Mouse (Mus musculus): Measurements from ENCODE around the gene Mgrn1.

The Mgrn1 gene

DNA sequence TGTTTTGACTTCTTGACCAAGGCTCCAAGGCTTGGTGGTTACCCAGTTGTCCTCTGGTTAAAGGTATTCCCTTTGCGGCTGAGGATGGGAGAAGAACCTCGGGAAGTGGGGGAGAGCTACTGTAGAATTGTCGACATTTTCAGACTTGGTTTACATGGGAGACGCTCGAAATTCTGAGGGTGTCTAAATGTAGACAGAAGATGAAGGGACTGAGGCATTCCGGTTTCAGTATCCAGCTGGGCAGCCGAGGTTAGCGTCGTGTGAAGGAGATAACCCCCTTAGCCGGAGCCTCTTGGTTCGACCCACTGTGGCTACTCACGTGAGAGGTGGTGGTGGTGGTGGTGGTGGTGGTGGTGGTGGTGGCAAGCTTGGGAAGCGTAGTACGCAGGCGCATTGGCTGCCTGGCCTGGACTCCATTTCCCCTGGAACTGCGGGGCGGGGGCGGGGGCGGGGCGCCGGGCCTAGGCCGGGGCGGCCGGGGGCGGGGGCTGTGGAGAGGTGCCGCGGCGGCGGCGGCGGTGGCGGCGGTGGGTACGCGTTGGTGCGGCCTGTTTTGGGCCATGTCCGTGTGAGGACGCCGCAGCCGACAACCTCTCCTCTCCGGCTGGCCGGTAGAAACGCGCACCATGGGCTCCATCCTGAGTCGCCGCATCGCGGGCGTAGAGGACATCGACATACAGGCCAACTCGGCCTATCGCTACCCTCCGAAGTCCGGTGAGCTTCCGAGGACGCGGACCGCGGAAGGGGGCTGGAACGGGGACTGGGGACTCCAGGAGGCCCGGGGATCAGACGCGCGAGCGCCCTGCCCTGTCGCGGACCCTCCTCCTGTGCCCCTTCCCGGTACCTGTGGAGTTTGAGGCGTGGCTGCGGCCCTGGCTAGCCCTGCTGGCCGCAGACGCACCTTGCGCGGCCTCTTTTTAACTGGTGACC lies at the start of gene Mgrn1:
Mgrn1 (plus strand) TSS at position 490 of the 930 bp plus-strand sequence.
- peak; percentile 91 for DNase-seq (ENCODE audit: extremely low spot score, low spot score)

DNA sequence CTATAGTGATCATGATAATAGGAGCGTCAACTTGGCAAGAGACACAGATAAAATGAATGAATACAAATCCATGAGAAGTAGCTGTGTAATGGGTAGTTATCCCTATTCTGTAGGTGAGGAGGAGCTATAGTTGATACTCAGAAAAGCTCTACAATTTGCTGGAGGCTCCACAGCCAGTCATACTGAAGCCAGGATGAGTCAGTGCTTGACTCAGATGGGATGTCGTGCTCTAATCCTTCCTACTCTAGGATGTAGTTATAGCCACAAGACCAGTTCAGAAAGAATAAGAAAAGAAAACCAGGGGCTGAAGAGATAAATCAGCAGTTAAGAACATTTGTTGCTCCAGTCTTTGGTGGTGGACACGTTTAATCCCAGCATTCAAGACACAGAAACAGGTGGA lies 48.4 kb upstream of the Mgrn1 start:
- DNase-seq (ENCODE audit: extremely low spot score, low spot score) = no peak

DNA sequence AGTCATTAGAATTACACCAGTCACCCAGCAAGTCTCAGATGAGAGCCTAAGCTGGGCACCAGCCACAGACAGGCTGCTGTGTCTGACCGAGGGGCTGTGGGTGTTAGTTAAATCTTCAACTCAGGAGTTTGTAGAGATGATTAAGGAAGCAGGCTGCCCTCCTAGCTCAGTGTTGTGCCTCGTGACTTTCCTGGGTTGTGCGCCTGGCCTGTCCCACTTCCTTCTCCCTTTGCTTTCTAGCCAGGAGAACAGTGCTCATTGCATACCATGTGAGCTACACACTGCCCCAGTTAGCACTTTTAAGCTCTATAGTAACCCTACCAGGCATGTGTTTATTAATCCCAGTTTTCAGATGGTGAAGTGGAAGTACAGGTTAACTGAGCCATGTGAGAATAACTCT lies 46.5 kb upstream of the Mgrn1 start:
- DNase-seq (ENCODE audit: extremely low spot score, low spot score) = no peak

DNA sequence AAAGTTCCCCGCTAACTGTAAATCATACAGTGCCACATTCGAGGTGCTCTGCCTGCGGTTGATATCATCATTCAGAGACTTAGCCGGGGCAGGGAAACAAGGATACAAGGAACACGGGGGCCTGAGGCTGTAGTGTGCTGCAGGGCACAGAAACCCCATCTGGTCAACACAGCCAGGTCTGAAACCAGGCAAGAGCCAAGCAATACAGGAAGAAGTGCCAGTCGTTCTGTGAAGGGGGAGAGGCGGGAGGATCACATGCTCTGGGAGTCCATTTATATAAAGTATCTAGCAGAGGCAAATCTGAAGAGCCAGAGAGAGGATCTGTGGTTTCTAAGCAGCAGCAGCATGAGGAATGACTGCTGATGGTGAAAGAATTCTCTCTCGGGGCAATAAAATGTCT lies 45.8 kb upstream of the Mgrn1 start:
- DNase-seq (ENCODE audit: extremely low spot score, low spot score) = no peak

DNA sequence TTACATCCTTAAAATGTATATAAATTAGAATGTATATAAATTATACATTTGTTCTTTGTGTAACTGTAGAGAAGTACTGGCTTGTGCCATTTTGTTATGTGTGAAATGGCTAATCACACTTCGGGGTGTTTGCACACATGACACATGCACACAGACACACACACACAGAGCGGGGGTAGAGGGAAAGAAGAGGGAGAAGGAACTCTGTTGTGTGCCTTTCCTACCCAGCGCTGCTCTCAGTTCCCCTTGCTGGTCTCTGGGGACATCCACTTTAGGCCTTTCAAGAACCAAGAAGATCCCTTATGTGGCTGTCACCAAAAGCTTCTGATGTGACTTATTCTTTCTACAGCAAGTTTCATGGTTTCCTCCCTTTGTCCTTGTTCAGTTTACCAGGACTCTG lies 39.0 kb upstream of the Mgrn1 start:
- no peak for DNase-seq (ENCODE audit: extremely low spot score, low spot score)

DNA sequence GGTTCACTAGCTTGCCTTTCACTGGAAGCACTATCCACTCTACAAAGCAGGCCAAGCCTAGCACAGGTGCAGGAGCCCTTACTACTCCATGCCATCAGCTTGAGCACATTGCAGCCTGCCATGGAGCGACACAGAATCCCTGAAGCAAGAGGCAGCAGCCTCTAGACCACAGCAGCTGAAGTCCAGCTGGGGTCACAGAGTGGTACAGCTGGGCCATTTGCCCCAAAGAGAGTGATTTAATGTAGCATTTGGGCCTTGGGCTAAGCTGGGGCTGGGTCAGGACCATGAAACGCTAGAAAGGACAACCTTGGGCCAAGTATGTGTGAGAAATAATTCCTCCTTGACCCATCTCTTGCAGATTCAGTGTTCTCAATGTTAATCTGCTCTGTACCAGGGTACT lies 38.0 kb upstream of the Mgrn1 start:
- no peak for DNase-seq (ENCODE audit: extremely low spot score, low spot score)

DNA sequence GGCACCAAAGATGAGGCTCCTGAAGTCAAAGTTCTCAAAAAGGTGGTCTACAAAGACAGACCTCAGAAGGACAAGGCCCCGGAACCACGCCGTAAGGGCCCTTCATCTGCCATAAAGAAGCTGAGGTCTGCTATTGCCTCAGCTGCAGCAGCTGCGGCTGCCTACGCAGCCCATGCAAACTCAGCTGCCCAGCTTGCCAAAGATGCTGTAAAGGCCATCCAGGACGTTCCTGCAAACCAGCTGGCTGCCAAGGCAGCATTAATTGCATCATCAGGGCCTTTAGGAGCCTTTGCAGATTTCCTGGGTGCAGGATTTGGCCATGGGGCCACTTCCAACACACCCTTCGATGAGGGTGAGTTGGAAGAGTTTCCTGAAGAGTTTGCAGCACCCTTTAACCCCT lies 35.7 kb upstream of the Mgrn1 start:
- no peak for DNase-seq (ENCODE audit: extremely low spot score, low spot score)

DNA sequence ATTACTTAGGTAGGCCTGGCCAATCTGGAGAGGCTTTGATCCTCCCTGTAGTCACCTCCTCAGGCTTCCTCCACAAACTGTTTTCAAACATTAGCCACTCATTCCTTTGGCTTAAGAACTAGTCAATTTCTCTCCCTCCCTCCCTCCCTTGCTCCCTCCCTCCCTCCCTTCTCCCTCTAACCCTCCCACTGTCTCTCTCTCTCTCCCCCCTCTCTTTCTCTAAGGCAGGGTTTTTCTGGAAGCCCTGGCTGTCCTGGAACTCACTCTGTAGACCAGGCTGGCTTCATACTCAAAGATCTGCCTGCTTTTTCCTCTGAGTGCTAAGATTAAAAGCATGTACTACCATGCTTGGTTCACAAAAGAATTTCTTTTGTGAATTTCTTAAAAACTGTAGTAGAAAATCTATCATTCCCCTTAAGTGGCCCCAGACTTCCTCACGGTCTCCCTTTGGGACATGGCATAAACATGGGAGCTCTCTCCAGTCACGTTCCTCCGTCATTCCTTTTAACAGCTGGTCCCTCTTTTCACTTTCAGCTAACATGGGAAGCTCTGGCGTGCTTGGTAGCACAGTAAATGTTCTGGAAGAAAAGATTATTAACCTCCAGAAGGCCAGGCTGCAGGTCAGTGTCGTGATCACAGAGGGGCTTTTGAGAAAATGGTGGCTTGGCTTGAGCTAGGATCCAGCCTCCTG lies 35.0 kb upstream of the Mgrn1 start:
- no peak for DNase-seq (ENCODE audit: extremely low spot score, low spot score)

DNA sequence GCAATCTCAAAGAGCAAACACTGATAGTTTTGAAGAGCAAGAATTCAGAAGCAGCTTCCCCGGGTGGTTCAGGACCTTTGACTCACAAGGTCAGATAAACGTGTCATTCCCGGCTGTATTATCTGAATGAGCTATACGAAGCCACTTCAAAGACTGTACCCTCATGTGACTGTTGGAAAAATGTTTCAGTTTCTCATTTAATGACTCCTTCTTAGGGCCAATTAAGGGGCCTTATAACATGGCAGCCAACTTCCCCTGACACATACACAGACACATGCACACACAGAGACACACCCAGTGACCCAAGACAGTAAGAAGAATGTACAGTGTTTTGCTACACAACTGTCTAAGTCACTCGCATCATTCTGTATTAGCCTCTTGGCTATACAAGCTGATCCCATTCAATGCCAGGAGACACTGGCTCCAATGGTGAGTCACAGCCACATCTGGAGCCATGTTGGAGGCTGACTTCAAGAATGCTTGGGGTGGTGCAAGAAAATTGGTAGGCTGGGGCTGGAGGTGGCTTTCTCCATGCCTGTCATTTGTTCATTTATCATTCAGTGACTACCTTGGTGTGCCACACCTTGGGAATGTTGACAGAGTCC lies 30.9 kb upstream of the Mgrn1 start:
- no peak for DNase-seq (ENCODE audit: extremely low spot score, low spot score)

DNA sequence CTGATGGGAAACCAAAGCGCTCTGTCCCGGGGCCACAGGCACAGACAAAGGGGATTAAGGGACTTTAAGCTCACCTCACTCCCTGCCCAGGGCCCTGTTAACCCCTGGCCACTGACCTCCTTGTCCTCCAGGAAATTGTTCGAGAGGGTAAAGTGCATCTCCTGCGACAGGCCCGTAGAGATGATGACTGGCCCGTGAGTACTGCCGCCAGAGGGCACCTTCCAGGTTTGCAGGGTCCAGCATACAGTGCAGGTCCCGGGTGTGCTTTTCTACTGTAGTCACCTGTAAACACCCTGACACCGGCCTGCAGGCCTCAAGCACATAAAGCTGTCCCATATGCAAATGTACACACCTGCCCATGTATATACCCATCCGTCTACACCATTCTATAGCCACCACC lies 24.7 kb upstream of the Mgrn1 start:
- DNase-seq (ENCODE audit: extremely low spot score, low spot score) = no peak

DNA sequence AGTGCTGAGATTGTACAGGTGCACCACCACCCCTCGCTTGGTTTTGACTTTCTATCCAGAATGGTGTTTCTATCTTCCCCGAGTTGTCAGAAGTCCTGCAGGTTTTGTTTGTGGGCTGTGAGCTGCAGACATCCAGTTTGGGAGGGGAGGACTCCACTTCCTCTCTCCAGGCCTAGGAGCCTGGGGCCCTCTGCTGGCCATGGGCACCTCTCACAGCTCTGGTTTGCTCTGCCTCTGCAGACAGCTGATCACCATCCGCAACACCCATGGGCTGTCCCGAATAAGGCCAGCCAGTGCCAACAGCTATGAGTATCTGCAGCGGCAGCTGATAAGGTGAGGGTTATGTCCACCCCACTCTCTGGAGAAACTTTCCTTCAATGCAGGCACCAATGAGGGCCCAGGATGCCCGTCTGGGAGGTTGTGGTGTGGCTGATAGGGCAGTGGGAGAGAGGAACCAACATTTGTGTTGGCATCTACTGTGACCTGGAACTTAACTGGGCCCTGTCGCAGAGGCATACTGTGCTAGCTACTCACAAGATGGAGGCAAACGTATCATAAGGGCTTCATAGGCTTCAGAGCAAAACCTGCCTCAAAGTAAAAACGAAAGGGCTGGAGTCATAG lies 23.1 kb upstream of the Mgrn1 start:
- peak; percentile 38 for DNase-seq (ENCODE audit: extremely low spot score, low spot score)

DNA sequence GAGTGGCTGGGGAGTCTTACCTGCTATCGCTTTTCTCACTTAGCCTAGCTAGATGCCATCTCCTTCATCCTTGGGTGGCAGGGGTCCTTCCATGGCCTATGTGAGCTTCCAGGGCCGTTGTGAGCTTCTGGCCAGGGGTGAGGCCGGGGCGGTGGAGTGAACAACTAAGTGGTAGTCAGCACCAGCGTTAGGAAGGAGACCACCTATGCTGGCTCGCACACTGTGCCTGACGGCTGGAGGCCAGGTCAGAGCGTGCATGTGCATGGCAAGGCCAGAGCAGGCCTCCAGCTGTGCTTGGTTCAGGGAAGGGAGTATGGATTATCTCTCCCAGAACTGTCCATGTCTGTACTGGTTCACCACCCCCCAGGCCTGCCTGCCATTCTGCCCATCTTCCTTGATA lies 22.3 kb upstream of the Mgrn1 start:
- no peak for DNase-seq (ENCODE audit: extremely low spot score, low spot score)

DNA sequence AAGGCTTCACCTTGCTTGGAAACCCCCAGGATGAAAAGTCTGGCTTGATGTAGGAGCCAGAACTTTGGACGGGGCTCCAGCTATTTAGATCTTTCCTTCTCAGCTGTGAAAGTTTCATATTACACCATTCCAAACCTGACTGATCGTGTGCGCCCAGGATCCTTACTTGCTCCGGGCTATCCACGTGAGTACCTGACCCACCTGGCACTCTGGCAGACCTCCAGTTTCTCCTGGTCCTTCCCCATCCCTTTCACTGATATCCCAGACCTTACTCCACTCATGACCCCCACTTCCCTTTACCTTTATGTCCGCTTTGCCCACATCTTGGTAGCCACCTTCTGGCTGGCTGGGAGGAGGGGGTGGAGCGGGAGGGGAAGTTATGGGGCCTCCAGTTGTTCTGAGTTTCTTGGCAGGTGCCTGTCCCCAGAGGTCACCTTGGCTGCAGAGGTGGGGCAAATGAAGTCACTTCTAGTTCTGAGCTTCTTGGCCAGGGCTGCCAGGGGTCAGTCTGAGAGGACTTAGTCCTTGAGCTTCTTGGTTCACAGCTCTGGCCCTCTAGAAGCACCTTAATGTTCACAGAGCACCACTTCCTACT lies 19.9 kb upstream of the Mgrn1 start:
- DNase-seq (ENCODE audit: extremely low spot score, low spot score) = no peak

DNA sequence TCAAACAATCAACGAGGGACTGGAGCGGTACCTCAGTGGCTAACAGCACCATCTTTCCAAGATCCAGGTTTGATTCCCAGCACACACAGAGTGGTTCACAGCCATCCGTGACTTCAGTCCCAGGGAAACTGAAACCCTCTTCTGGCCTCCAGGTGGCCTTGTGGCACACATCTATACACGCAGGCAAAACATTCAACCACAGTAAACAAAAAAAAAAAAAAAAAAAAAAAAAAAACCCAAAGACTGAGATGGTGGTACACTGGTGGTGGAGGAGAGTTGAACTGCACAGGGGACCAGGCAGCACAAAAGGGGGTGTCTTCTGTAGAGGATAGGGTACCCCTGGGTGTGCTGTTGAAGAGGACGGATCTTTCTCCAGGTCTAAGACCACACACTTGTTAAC lies 15.6 kb upstream of the Mgrn1 start:
- DNase-seq (ENCODE audit: extremely low spot score, low spot score) = no peak

DNA sequence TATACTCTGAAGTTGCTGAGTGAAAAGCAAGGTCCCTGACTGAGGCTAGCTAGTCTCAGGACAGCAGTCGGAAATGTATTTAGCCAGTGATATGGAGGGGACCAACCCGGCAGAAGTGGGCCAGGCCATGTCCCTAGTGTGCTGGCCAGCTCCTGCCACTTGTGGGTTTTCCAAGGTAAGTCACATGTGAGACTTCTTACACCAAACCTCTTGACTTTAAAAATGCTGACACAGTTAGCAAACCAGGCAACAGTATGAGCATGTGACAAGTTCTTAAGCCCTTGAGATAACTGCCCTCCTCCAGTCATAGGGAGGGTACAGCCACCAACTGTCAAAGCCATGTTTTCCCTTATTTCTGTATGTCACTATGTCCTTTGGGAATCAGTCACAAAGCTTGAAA lies 14.1 kb upstream of the Mgrn1 start:
- no peak for DNase-seq (ENCODE audit: extremely low spot score, low spot score)

DNA sequence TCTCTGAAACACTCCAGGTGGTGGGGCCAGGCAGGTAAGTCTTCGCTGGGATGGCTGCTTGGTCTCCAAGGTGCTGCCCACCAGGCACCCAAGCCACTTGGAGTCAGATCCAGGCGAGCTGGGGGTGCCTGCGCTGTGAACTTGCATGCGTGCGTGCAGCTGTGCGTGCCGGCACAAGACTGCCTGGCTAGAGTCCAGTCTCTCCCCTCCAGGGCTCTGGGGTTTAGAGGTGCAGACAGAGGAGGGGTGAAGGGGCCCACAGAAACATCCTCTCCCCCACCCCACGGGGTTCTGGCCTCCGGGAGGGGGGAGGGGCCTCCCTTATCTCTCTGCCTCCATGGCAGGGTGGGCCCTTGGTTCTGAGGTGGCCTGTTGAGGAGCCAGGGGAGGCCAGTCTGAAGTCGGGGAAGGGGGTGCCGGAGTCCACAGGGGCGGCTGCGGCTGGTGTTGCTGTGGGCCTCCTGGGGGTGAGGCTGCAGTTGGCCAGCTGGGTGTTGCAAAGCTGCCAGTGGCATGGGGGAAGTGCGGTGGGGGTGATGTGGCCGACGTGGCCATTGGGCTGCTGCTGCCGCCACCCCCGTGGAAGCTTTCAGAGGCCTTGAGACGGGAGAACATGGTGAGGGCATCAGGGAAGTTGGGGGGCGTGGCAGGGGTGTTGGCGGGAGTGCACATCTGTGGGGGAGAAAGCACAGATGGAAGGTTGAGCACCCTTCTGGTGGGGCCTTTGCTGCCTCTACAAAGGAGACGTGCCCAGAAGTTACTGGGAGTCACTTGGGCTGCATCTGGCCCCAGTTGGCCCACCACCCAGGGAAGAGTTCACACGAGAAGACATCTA lies 10.6 kb upstream of the Mgrn1 start:
- no peak for DNase-seq (ENCODE audit: extremely low spot score, low spot score)

DNA sequence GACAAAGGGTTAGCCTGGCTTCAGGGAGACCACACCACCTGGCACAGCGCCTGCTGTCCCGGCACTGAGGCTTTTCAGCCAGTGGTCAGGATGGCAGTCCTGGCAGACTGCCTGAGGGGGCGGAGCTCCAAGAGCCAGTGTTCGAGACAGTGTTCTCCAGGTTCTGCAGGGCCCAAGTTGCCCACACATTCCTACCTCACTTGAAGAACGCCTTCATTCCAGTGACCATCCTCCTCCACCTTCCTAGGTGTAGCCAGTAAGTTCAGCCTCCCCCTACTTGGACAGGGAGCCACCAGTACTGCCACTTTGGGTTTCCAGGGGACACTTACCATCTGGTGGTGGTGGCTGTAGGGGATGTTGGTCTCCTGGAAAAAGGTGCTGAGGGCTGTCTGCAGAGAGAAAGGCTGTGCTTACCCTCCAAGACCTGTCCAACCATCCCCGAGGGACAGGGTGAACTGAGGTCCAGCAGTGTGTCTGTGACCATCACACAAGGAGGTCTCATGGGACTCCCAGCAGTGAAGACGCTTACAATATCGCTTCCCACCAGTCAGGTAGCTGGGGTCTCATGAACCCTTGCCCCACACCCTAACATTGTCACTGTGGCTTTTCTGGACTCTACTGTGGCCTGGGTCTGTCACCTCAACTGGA lies 9.9 kb upstream of the Mgrn1 start:
- no peak for DNase-seq (ENCODE audit: extremely low spot score, low spot score)

DNA sequence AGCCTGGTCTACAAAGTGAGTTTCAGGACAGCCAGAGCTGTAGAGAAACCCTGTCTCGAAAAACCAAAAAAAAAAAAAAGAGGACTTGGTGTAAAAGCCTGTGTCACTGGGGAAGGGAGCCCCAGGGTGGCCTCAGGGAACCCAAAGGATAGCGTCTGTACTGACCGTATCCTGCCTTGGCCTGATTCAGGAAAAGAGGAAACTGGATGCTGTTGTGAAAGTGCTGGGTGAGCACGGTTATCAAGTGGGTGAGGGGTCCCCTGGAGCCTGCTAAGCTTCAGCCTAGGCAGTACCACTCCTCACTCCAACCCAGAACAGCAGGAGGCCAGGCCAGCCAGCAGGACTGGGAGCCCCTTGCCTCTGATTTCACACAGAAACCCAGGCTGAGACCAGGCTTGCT lies 8.9 kb upstream of the Mgrn1 start:
- no peak for DNase-seq (ENCODE audit: extremely low spot score, low spot score)

DNA sequence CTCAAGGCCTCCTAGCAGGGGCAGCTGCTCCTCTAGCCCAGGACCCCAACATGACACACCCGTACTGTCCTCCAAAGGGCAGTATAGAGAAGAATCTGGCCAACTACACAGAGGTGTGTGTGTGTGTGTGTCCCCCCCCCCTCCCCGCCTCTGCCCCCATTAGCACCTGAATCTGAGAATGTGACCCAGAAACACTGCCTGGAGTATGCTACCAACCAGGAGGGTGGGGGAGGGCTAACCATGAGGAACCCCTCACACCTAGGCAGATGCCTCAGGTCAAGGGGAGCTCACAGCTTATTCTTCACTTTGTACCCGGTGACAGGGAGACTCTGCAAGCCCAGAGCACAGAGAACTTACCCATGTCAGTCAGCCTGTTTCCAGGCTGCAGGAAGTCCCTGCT lies 8.3 kb upstream of the Mgrn1 start:
- no peak for DNase-seq (ENCODE audit: extremely low spot score, low spot score)

DNA sequence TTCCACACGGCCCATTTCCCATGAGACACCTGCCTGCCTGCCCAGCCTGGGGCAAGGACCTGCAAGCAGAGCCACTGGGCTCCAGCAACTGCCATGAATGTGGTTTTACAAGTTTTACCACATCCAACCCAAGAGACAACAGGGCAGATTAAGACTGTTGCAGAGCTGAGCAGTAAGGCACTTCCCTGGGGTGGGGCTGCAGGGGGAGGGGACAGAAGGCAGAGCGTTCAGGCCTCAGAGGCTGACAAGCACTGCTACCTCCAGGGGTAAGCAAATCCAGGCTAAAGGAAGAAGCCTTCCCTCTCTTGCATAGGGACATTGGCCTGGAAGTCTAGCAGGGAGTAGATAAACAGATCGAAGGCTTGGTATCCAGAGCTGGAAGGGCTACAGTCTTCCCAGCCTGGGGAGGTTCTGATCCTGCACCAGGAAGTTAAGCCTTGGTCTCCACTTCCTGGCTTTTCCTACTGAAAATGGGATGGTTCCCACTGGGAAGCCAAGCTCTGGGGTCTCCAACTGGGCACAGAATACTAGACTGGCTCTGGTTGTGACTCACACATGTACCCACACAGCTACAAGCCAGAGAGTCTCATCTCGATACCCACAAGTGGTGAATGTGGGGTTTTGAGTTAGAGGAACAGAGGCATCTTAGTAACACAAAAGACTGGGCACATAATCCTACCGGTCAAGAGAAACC lies 7.7 kb upstream of the Mgrn1 start:
- peak; percentile 18 for DNase-seq (ENCODE audit: extremely low spot score, low spot score)

Data from neural tube, embryonic 10.5 days (tissue).